Mouse (Mus musculus) heart, embryonic 13.5 days (tissue): ENCODE measurements around the gene Etv3. TPM values are rescaled to one million over a fixed set of nuclear protein-coding genes. Genes with fewer than 3 reads are reported as not detected.

ENCODE experiments used
- ATAC-seq: fragments of 200-750 bp; cut with Nextera tagmentation; 2 replicates; pipeline ENCODE4 v1.8.0; 2017; ENCODE audit warnings: moderate TSS enrichment; ENCODE audit not compliant: insufficient number of reproducible peaks, low FRiP score, low TSS enrichment; ENCODE audit errors: extremely low read depth
- H3K27ac ChIP-seq: fragments of 300-500 bp; sonication (generic); replicated peaks from 2 replicates; pipeline ENCODE4 v1.5.1; 2015; ENCODE audit warnings: moderate library complexity, mild to moderate bottlenecking, inconsistent platforms
- H3K27me3 ChIP-seq: fragments of 300-500 bp; sonication (generic); replicated peaks from 2 replicates; pipeline ENCODE4 v1.6.1; 2015; ENCODE audit warnings: mild to moderate bottlenecking, inconsistent platforms
- H3K36me3 ChIP-seq: fragments of 300-500 bp; sonication (generic); 2 replicates; pipeline ENCODE4 v1.6.1; 2015; ENCODE audit warnings: mild to moderate bottlenecking, inconsistent platforms
- H3K4me1 ChIP-seq: fragments of 300-500 bp; sonication (generic); 2 replicates; pipeline ENCODE4 v1.6.1; 2015; ENCODE audit warnings: inconsistent platforms
- H3K4me2 ChIP-seq: fragments of 300-500 bp; sonication (generic); 2 replicates; pipeline ENCODE4 v1.6.1; 2015; ENCODE audit warnings: inconsistent platforms, mild to moderate bottlenecking, moderate library complexity
- H3K4me3 ChIP-seq: fragments of 300-500 bp; sonication (generic); 2 replicates; pipeline ENCODE4 v1.5.1; 2015; ENCODE audit warnings: moderate library complexity, mild to moderate bottlenecking, inconsistent platforms
- H3K9ac ChIP-seq: fragments of 300-500 bp; sonication (generic); 2 replicates; pipeline ENCODE4 v1.6.1; 2015; ENCODE audit warnings: inconsistent platforms, mild to moderate bottlenecking, moderate library complexity
- H3K9me3 ChIP-seq: fragments of 300-500 bp; sonication (generic); 2 replicates; pipeline ENCODE4 v1.6.1; 2016; ENCODE audit warnings: inconsistent platforms
- WGBS: fragments of 180-500 bp; shearing (Covaris S2); methylation state at CpG from one replicate; pipeline ENCODE4 v1.1.7; 2015; ENCODE audit warnings: mixed read lengths; 5-methylcytosine and 5-hydroxymethylcytosine counted together
- polyA plus RNA-seq: library from polyadenylated mRNA; unstranded; fragments of >200 nt; fragmentation: Nextera tagmentation; extraction: Ambion mirVana; gene quantifications from 2 replicates; pipeline ENCODE4 v1.2.1, GENCODE M21; 2015

Gene Etv3
- polyA plus RNA-seq, 1 experiment from 2014 or later: 10.0 TPM

DNA sequence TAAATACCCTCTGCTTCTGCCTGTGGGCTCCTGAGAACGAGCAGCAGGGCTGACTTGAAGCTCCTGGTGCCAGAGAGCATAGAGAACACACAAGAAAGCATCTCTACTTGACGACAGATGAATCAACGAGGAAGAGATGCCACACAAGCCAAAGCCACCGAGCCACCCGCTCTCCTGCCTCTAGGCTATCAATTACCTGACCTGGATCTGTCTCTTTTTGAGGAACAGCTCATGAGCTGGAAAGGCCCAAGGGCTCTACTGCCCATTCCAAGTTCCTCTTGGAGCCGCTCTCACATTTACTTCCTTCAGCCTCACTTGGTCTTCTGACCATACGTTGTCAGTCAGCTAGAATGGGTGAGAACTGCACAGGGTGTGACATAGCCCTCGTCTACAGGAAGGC is 36.2 kb downstream of the Etv3 start:
- 50% methylated on average over 8 of the region's 8 CpGs for WGBS
- no peak overlapping the region for H3K4me3 ChIP-seq
- H3K36me3 ChIP-seq: no peaks in the 10 kb centered on the region
- peaks cover 4% of the 10 kb centered on the region; the same call in 1 of the 2 replicates for H3K9me3 ChIP-seq
- no peak overlapping the region for H3K4me2 ChIP-seq
- H3K27ac ChIP-seq: no peak overlapping the region
- ATAC-seq: no peak
- H3K9ac ChIP-seq: no peak overlapping the region
- 0 out of 2 replicates have a peak, but pooled peaks cover 4% of the 10 kb centered on the region for H3K27me3 ChIP-seq
- peaks cover 27% of the 10 kb centered on the region for H3K4me1 ChIP-seq

DNA sequence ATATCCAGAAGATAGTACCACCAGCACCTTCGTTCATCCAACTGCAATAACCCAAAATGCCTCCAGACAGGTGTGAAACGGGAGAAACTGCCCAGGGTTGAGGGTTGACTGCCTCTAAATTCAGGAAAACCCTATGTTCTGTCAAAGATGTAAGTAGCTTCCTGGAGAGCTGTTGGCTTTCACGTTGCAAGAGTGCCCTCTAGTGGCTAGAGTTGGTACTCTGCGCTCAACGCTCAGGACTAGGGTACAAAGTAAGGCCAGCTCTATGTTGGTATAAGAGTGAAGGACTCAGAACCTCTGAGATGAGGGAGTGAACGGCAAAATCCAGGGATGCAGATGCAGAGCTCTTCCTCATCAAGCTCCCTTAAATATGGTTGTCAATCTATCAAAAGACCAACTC is 37.2 kb downstream of the Etv3 start:
- WGBS: 3% methylated on average over 6 of the region's 6 CpGs
- Histone ChIP-seq H3K4me3 (no peak overlapping the region), H3K27me3 (0 out of 2 replicates have a peak, but pooled peaks cover 4% of the 10 kb centered on the region), H3K27ac (no peak overlapping the region), H3K4me2 (no peak overlapping the region), H3K36me3 (no peaks in the 10 kb centered on the region), H3K4me1 (peaks cover 21% of the 10 kb centered on the region), H3K9me3 (peaks cover 4% of the 10 kb centered on the region; the same call in 1 of the 2 replicates), H3K9ac (no peak overlapping the region)
- no peak for ATAC-seq

DNA sequence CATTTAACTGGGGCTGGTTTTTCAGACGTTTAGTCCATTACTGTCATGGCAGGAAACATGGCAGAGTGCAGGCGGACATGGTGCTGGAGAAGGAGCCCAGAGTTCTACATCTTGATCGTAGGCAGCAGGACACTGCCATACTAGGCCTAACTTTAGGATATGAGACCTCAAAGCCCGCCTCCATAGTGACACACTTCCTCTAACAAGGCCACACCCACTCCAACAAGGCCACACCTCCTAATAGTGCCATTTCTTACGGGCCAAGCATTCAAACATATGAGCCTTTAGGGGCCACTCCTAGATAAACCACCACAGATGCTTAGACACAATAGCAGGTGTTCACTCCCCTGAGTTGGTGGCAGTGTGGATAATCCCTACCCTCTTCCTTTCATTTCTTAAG is 38.3 kb downstream of the Etv3 start:
- H3K9me3 ChIP-seq: peaks cover 4% of the 10 kb centered on the region; the same call in 1 of the 2 replicates
- H3K27ac ChIP-seq: no peak overlapping the region
- WGBS: 69% methylated on average over 5 of the region's 5 CpGs
- no peak overlapping the region for H3K9ac ChIP-seq
- H3K4me1 ChIP-seq: peaks cover 21% of the 10 kb centered on the region
- H3K4me3 ChIP-seq: no peak overlapping the region
- H3K36me3 ChIP-seq: no peaks in the 10 kb centered on the region
- no peak for ATAC-seq
- H3K27me3 ChIP-seq: 0 out of 2 replicates have a peak, but pooled peaks cover 4% of the 10 kb centered on the region
- no peak overlapping the region for H3K4me2 ChIP-seq

DNA sequence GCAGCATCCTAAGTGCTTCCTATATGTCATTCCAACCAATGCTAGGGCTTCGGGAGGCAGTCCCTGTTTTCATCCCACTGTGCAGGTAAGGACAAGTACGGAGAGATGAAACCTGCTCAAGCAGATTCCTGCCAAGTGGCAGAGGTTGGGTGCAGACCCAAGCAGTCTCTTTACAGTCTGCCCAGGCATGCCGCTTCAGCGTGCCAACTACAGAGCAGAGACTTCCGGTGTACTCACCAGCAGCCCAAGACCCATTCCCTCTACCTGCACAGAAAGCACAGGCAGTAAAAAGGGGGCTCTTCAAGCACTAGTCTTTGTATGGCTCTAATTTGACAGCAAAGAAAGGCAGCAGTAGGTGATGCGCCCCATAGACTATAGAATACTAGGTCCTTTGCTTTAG is 40.4 kb downstream of the Etv3 start:
- Histone ChIP-seq H3K9me3 (no peaks in the 10 kb centered on the region), H3K27me3 (0 out of 2 replicates have a peak, but pooled peaks cover 4% of the 10 kb centered on the region), H3K27ac (peak overlapping the region; percentile 25), H3K36me3 (no peaks in the 10 kb centered on the region), H3K9ac (peak overlapping the region; percentile 62; the same call in 1 of the 2 replicates), H3K4me1 (peaks cover 21% of the 10 kb centered on the region), H3K4me2 (peak overlapping the region; percentile 59), H3K4me3 (no peak overlapping the region)
- WGBS: 77% methylated on average over 6 of the region's 6 CpGs
- no peak for ATAC-seq

DNA sequence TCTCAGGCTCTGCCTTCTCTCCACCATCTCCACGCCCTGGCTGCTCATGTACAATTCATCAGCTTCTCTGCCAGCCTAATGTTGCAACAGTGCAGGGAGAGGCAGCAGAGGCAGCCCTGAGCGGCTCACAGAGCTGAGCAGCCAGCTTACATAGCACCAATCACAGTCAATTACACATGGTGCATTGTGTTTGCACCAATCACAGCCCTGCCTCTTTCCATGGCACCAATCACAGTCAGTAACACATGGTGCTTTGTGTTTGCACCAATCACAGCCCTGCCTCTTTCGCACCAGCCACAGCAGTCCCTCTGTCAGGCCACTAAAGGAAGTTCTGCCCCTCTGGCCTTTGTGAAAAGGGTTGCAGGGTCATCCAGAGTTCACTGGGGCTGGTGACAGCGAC is 40.9 kb downstream of the Etv3 start:
- H3K4me3 ChIP-seq: peak overlapping the region; percentile 26
- no peaks in the 10 kb centered on the region for H3K36me3 ChIP-seq
- H3K27ac ChIP-seq: peak overlapping the region; percentile 25
- no peaks in the 10 kb centered on the region for H3K27me3 ChIP-seq
- peaks cover 21% of the 10 kb centered on the region for H3K4me1 ChIP-seq
- H3K4me2 ChIP-seq: peak overlapping the region; percentile 59
- H3K9ac ChIP-seq: peak overlapping the region; percentile 62; the same call in 1 of the 2 replicates
- peak; percentile 67 for ATAC-seq
- no peaks in the 10 kb centered on the region for H3K9me3 ChIP-seq
- WGBS: 18% methylated on average over 4 of the region's 4 CpGs

DNA sequence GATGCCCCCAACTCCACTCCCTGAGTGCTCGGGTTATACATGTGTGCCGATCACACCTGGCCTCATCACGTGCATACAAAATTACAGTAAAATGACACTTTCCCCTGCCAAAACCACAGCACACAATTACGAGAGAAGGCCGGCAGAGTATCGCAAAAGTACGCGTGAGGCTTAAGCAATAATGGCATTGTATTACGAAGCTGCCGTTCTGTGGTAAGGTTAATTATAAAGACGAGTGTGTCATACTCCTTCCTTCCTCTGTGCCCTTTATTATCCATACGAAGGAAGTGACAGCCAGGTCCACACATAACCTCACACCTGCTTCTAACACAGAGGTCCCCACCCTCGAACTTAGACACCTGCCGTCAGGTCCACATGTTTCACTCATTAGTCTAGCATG is 42.3 kb downstream of the Etv3 start:
- no peak overlapping the region for H3K4me2 ChIP-seq
- H3K27ac ChIP-seq: no peak overlapping the region
- ATAC-seq: no peak
- H3K4me3 ChIP-seq: no peak overlapping the region
- H3K4me1 ChIP-seq: peaks cover 13% of the 10 kb centered on the region
- 85% methylated on average over 14 of the region's 14 CpGs for WGBS
- no peaks in the 10 kb centered on the region for H3K36me3 ChIP-seq
- no peak overlapping the region for H3K9ac ChIP-seq
- no peaks in the 10 kb centered on the region for H3K9me3 ChIP-seq
- H3K27me3 ChIP-seq: no peaks in the 10 kb centered on the region

DNA sequence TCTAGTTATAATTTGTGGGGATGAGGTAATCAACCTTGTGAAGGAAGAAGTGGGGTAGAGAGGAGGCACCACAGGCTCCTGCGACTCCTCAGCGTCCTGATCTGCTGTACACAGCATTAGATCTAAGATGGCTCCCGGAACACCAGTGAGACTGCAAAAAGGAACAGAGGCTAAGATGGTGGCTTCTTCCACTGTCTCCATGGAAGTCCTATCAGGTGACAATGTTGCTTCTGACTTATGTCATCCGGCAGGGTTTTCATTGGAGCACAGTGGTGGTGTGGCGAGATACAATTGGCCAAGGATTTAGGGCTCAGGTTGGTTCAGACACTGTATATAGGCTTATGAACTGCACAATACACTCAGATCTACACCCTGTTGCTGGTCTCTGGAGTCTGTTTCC is 43.5 kb downstream of the Etv3 start:
- WGBS: 88% methylated on average over 5 of the region's 5 CpGs
- ATAC-seq: no peak
- Histone ChIP-seq H3K36me3 (no peaks in the 10 kb centered on the region), H3K4me1 (peaks cover 13% of the 10 kb centered on the region), H3K9me3 (no peaks in the 10 kb centered on the region), H3K4me3 (no peak overlapping the region), H3K27me3 (no peaks in the 10 kb centered on the region), H3K27ac (no peak overlapping the region), H3K4me2 (no peak overlapping the region), H3K9ac (no peak overlapping the region)

DNA sequence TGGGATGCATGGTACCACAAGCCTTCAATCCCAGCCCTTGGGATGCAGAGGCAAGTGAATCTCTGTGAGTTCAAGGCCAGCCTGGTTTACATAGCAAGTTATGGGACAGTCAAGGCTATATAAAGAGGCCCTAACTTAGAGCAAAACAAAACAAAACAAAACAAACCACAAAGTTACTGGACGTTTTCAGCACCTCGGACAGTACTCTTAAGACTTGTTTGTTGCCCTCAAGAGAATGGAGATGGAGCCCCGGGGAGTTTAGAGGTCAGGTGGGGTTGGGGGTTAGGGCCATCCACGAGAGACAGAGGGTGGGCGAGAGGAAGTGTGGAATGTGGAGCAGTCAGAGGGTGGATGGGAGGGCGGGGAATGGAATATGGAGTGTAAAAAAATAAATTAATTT is 50.6 kb downstream of the Etv3 start:
- Histone ChIP-seq H3K9me3 (no peaks in the 10 kb centered on the region), H3K4me2 (no peak overlapping the region), H3K4me3 (no peak overlapping the region), H3K36me3 (no peaks in the 10 kb centered on the region), H3K27ac (no peak overlapping the region), H3K27me3 (no peaks in the 10 kb centered on the region), H3K4me1 (no peaks in the 10 kb centered on the region), H3K9ac (no peak overlapping the region)
- WGBS: 22% methylated on average over 6 of the region's 6 CpGs
- ATAC-seq: no peak

DNA sequence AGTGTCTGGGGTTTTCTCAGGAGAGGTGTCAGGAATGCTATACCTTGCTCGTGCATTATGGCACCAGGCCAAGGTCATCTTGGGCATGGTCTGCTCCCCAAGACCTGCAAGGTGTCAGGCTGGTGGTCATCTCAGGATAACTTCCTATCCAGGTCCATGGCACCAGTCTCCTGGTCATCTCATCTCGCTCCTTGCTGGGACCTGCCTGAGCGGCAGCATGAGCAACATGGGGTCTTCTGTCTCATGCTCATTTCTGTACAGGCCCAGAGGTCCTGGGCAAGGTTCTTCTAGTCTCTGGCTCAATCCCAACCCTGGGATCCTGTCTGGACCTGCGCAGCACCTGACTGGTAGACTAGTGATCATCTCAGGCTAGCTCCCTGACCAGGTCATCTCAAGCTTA is 57.1 kb downstream of the Etv3 start:
- ATAC-seq: no peak

More for the DNA sequence above, 57.1 kb downstream of the Etv3 start:
- Histone ChIP-seq H3K36me3 (no peaks in the 10 kb centered on the region), H3K4me2 (no peak overlapping the region), H3K9me3 (peaks cover 4% of the 10 kb centered on the region; the same call in 1 of the 2 replicates), H3K4me1 (no peaks in the 10 kb centered on the region), H3K9ac (no peak overlapping the region), H3K27ac (no peak overlapping the region), H3K4me3 (no peak overlapping the region), H3K27me3 (no peaks in the 10 kb centered on the region)
- 81% methylated on average over 4 of the region's 4 CpGs for WGBS

Other genes starting within 250 kb of the Etv3 start
- gene Cd5l, start 167.5 kb upstream of the Etv3 start, polyA plus RNA-seq: 0.97 TPM in 1 of 2 replicates, not detected in the other
- 0.13 and 0.23 TPM in 2 replicates for gene Fcrl1, start 149.0 kb upstream of the Etv3 start, polyA plus RNA-seq
- not detected in 2 replicates for gene Fcrl5, start 89.6 kb upstream of the Etv3 start, polyA plus RNA-seq
- gene Arhgef11, start 92.2 kb downstream of the Etv3 start, polyA plus RNA-seq: 7.7 and 8.3 TPM in 2 replicates
- 0.25 TPM in 1 of 2 replicates, not detected in the other for gene Lrrc71, start 223.2 kb downstream of the Etv3 start, polyA plus RNA-seq